Mouse (Mus musculus): ENCODE data around the gene Olfr541. TPM values are rescaled to one million over a fixed set of nuclear protein-coding genes. Genes with fewer than 3 reads are reported as not detected.

Gene Olfr541
- polyA plus RNA-seq (2015; fragmentation: Illumina TruSeq; extraction: RNeasy Lipid Tissue Mini Kit (QIAGEN cat#74804); ENCODE audit: insufficient read depth, low read depth, low replicate concordance), result not detected

DNA sequence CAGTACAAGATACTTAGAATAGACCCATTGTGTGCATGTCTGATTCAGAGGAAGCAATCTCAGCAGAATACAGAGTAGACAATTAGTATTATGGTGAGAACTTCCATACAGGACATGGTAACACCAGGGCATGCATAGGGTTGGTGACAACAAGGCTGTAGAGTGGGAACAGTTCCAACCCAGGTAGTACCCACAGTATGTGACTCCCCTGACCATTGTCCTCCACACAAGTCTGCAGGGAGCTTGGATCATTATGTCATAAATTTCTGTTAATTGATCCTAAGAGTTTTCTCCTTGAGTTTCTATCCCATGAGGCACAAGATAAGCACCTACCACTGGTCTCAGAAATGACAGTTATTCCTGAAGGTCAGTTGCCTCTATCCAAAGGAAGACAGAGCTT, at the start of gene Olfr541:
Gene Olfr541, plus strand, starts transcription at position 301 of the 400 bp plus-strand sequence.

DNA sequence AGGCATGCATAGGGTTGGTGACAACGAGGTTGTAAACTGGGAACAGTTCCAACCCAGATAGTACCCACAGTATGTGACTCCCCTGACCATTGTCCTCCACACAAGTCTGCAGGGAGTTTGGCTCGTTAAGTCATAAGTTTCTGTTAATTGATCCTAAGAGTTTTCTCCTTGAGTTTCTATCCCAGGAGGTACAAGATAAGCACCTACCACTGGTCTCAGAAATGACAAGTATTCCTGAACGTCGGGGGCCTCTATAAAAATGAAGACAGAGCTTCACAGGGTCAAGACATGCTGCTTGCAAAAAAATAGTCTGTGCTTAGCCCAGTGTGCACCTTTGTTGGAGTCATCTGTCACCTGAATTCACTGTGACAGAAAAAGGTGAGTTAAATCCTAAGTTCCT, 37.4 kb upstream of the Olfr541 start, which contains the start of gene Olfr539:
Gene Olfr539, plus strand, starts transcription at position 301 of the 400 bp plus-strand sequence.

DNA sequence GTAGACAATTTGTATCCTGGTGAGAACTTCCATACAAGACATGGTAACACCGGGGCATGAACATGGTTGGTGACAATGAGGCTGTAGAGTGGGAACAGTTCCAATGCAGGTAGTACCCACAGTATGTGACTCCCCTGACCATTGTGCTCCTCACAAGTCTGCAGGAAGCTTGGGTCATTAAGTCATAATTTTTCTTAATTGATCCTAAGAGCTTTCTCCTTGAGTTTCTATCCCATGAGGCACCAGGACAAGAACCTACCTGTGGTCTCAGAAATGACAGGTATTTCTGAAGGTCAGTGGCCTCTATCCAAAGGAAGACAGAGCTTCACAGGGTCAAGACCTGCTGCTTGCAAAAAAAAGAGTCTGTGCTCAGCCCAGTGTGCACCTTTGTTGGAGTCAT, 15.4 kb upstream of the Olfr541 start, which contains the start of gene Olfr45:
Gene Olfr45, plus strand, starts transcription at position 301 of the 400 bp plus-strand sequence.

Other genes starting within 250 kb of the Olfr541 start
- not detected for gene Olfr533, start 233.9 kb upstream of the Olfr541 start, polyA plus RNA-seq (2015; fragmentation: Illumina TruSeq; extraction: RNeasy Lipid Tissue Mini Kit (QIAGEN cat#74804); ENCODE audit: insufficient read depth, low read depth, low replicate concordance)
- gene Olfr535, start 213.1 kb upstream of the Olfr541 start, polyA plus RNA-seq (2015; fragmentation: Illumina TruSeq; extraction: RNeasy Lipid Tissue Mini Kit (QIAGEN cat#74804); ENCODE audit: insufficient read depth, low read depth, low replicate concordance), result not detected
- not detected for gene Olfr536, start 189.9 kb upstream of the Olfr541 start, polyA plus RNA-seq (2015; fragmentation: Illumina TruSeq; extraction: RNeasy Lipid Tissue Mini Kit (QIAGEN cat#74804); ENCODE audit: insufficient read depth, low read depth, low replicate concordance)
- not detected for gene Olfr538, start 129.4 kb upstream of the Olfr541 start, polyA plus RNA-seq (2015; fragmentation: Illumina TruSeq; extraction: RNeasy Lipid Tissue Mini Kit (QIAGEN cat#74804); ENCODE audit: insufficient read depth, low read depth, low replicate concordance)
- not detected for gene Olfr46, start 96.0 kb upstream of the Olfr541 start, polyA plus RNA-seq (2015; fragmentation: Illumina TruSeq; extraction: RNeasy Lipid Tissue Mini Kit (QIAGEN cat#74804); ENCODE audit: insufficient read depth, low read depth, low replicate concordance)
- not detected for gene Olfr61, start 68.3 kb upstream of the Olfr541 start, polyA plus RNA-seq (2015; fragmentation: Illumina TruSeq; extraction: RNeasy Lipid Tissue Mini Kit (QIAGEN cat#74804); ENCODE audit: insufficient read depth, low read depth, low replicate concordance)
- not detected for gene Olfr53, start 50.8 kb upstream of the Olfr541 start, polyA plus RNA-seq (2015; fragmentation: Illumina TruSeq; extraction: RNeasy Lipid Tissue Mini Kit (QIAGEN cat#74804); ENCODE audit: insufficient read depth, low read depth, low replicate concordance)
- gene Olfr539, start 37.3 kb upstream of the Olfr541 start, polyA plus RNA-seq (2015; fragmentation: Illumina TruSeq; extraction: RNeasy Lipid Tissue Mini Kit (QIAGEN cat#74804); ENCODE audit: insufficient read depth, low read depth, low replicate concordance), result not detected
- gene Olfr45, start 15.3 kb upstream of the Olfr541 start, polyA plus RNA-seq (2015; fragmentation: Illumina TruSeq; extraction: RNeasy Lipid Tissue Mini Kit (QIAGEN cat#74804); ENCODE audit: insufficient read depth, low read depth, low replicate concordance), result not detected
- gene Cyp2e1, start 66.5 kb downstream of the Olfr541 start, polyA plus RNA-seq (2015; fragmentation: Illumina TruSeq; extraction: RNeasy Lipid Tissue Mini Kit (QIAGEN cat#74804); ENCODE audit: insufficient read depth, low read depth, low replicate concordance), result 33.7 TPM
- gene Syce1, start 90.6 kb downstream of the Olfr541 start, polyA plus RNA-seq (2015; fragmentation: Illumina TruSeq; extraction: RNeasy Lipid Tissue Mini Kit (QIAGEN cat#74804); ENCODE audit: insufficient read depth, low read depth, low replicate concordance), result not detected
- gene Zfp941, start 124.9 kb downstream of the Olfr541 start, polyA plus RNA-seq (2015; fragmentation: Illumina TruSeq; extraction: RNeasy Lipid Tissue Mini Kit (QIAGEN cat#74804); ENCODE audit: insufficient read depth, low read depth, low replicate concordance), result 0.20 TPM
- 11.2 TPM for gene Urah, start 137.8 kb downstream of the Olfr541 start, polyA plus RNA-seq (2015; fragmentation: Illumina TruSeq; extraction: RNeasy Lipid Tissue Mini Kit (QIAGEN cat#74804); ENCODE audit: insufficient read depth, low read depth, low replicate concordance)
- gene Scgb1c1, start 148.3 kb downstream of the Olfr541 start, polyA plus RNA-seq (2015; fragmentation: Illumina TruSeq; extraction: RNeasy Lipid Tissue Mini Kit (QIAGEN cat#74804); ENCODE audit: insufficient read depth, low read depth, low replicate concordance), result not detected
- gene Odf3, start 150.5 kb downstream of the Olfr541 start, polyA plus RNA-seq (2015; fragmentation: Illumina TruSeq; extraction: RNeasy Lipid Tissue Mini Kit (QIAGEN cat#74804); ENCODE audit: insufficient read depth, low read depth, low replicate concordance), result not detected
- not detected for gene Gm45785, start 159.1 kb downstream of the Olfr541 start, polyA plus RNA-seq (2015; fragmentation: Illumina TruSeq; extraction: RNeasy Lipid Tissue Mini Kit (QIAGEN cat#74804); ENCODE audit: insufficient read depth, low read depth, low replicate concordance)
- gene Ric8a, start 159.7 kb downstream of the Olfr541 start, polyA plus RNA-seq (2015; fragmentation: Illumina TruSeq; extraction: RNeasy Lipid Tissue Mini Kit (QIAGEN cat#74804); ENCODE audit: insufficient read depth, low read depth, low replicate concordance), result 22.5 TPM
- gene Bet1l, start 160.3 kb downstream of the Olfr541 start, polyA plus RNA-seq (2015; fragmentation: Illumina TruSeq; extraction: RNeasy Lipid Tissue Mini Kit (QIAGEN cat#74804); ENCODE audit: insufficient read depth, low read depth, low replicate concordance), result 14.4 TPM
- 19.9 TPM for gene Psmd13, start 184.7 kb downstream of the Olfr541 start, polyA plus RNA-seq (2015; fragmentation: Illumina TruSeq; extraction: RNeasy Lipid Tissue Mini Kit (QIAGEN cat#74804); ENCODE audit: insufficient read depth, low read depth, low replicate concordance)
- 6.5 TPM for gene Sirt3, start 185.0 kb downstream of the Olfr541 start, polyA plus RNA-seq (2015; fragmentation: Illumina TruSeq; extraction: RNeasy Lipid Tissue Mini Kit (QIAGEN cat#74804); ENCODE audit: insufficient read depth, low read depth, low replicate concordance)
- gene Cox8b, start 203.2 kb downstream of the Olfr541 start, polyA plus RNA-seq (2015; fragmentation: Illumina TruSeq; extraction: RNeasy Lipid Tissue Mini Kit (QIAGEN cat#74804); ENCODE audit: insufficient read depth, low read depth, low replicate concordance), result 7.3 TPM
- gene Nlrp6, start 223.6 kb downstream of the Olfr541 start, polyA plus RNA-seq (2015; fragmentation: Illumina TruSeq; extraction: RNeasy Lipid Tissue Mini Kit (QIAGEN cat#74804); ENCODE audit: insufficient read depth, low read depth, low replicate concordance), result not detected
- gene Pgghg, start 244.1 kb downstream of the Olfr541 start, polyA plus RNA-seq (2015; fragmentation: Illumina TruSeq; extraction: RNeasy Lipid Tissue Mini Kit (QIAGEN cat#74804); ENCODE audit: insufficient read depth, low read depth, low replicate concordance), result 7.4 TPM

All from pancreas, adult 10 weeks (tissue).